Mouse (Mus musculus): ENCODE measurements at regions not wholly inside any gene's neighbourhood (a gene's known extent, or its start where the extent isn't known, plus 50 kb on each side); places are given as distances from the start of the nearest gene placed in this dataset.

DNA sequence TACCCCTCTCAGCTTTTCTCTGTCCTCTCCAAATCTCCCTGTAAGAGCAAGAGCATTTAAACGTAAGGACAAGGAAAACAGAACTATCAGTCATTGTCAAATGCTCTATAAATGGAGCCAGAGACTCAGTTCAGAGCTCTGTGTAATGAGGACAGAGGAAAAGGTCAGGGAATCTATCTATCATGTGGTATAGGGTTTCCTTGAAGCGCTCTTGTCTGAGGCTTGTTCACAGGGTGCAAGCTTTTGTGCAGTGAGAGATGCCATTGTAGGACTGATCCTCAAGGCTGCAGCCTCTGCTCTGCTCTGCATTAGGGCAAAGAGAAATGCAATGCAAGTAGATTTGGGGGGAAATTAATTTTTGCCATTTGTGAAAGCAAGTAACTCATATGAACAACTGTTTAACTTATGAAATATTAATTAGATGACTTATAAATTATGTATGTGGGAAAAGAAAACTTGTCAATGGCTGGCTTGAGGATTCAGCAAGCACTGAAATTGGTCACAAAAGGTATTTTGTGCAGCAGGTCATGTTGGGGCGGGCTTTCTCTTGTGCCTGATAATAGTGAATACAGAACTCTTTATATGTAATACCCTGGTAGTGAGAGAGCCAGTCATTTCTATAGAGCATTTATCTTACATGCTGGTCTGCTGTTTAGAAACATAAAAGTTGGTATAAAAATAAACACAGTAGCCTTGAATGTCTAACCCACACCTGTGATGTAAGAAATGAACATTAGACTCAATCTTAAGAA, 104.0 kb upstream of the Ednrb start:
- Histone ChIP-seq H3K4me2 (no peak overlapping the region), H3K4me3 (no peak overlapping the region), H3K27ac (no peak overlapping the region), H3K27me3 (no peaks in the 10 kb centered on the region), H3K4me1 (no peaks in the 10 kb centered on the region), H3K36me3 (no peaks in the 10 kb centered on the region), H3K9ac (no peak overlapping the region), H3K9me3 (no peaks in the 10 kb centered on the region)
- ATAC-seq (ENCODE audit: insufficient number of reproducible peaks, low FRiP score, low TSS enrichment, low read depth): no peak
- whole genome bisulfite sequencing: 56% methylated on average over 3 of the region's 3 CpGs

DNA sequence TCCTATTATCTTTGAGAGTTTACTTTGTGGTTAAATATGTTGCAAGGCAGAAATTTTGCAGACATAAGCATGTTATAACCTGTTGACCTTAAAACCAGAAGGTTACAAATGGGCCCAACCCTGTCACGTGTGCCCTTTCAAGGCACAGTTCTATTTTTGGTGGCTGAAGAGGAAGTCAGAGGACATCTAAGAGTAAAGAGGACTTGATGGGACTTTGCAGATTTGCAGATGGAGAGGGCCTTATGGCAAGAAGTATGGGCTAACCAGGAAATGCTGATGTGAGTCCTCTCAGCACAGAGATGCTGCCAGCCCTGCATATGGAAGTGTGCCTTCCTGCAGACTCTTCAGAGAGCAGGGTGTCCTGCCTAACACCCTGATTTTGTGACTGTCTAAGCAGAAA, 101.6 kb upstream of the Ednrb start:
- no peak for ATAC-seq (ENCODE audit: insufficient number of reproducible peaks, low FRiP score, low TSS enrichment, low read depth)
- Histone ChIP-seq H3K36me3 (no peaks in the 10 kb centered on the region), H3K9me3 (no peaks in the 10 kb centered on the region), H3K27me3 (no peaks in the 10 kb centered on the region), H3K9ac (no peak overlapping the region), H3K4me2 (no peak overlapping the region), H3K4me3 (no peak overlapping the region), H3K4me1 (no peaks in the 10 kb centered on the region), H3K27ac (no peak overlapping the region)
- WGBS: 34% methylated on average over 1 of the region's 1 CpGs

DNA sequence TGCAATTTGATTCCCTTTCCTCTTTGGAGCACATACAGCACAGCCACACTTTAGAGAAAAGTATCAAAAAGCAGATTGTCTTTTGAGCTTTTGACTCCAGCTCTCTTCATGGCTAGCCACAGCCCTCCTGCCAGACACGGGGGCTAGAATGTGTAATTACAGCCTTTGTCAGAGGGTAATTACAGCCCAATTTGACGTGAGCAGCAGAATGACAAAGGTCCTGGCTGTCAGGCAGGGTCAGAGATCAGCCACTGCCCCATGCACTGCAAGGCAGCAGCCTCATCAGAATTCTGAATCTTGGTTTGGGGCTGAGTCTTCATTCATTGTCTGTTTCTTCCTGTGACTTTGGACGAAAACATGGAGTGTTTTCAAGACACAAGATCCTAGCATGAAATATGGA, 95.7 kb upstream of the Ednrb start:
- Histone ChIP-seq H3K36me3 (no peaks in the 10 kb centered on the region), H3K27ac (no peak overlapping the region), H3K4me1 (no peaks in the 10 kb centered on the region), H3K4me2 (no peak overlapping the region), H3K9ac (no peak overlapping the region), H3K27me3 (no peaks in the 10 kb centered on the region), H3K9me3 (no peaks in the 10 kb centered on the region), H3K4me3 (no peak overlapping the region)
- no peak for ATAC-seq (ENCODE audit: insufficient number of reproducible peaks, low FRiP score, low TSS enrichment, low read depth)
- 12% methylated on average over 3 of the region's 3 CpGs for WGBS

DNA sequence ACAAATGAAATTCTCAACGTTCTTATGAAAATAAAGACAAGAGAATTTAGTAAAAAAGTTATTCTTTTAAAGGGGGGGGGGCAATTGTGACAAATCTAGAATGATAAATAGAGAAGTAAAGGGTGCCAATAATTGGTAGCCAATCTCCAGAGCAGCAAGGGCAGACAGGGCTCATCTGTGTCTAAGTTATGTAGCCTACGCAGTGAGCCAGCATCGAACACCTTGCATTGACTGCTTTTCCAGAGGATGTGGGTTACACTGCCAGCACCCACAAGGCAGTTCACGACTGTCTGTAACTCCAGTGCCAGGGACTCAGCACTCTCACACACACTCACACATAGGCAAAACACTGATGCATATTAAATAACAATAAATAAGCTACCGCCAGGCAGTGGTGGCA, 94.7 kb upstream of the Ednrb start:
- no peak overlapping the region for H3K27ac ChIP-seq
- H3K9me3 ChIP-seq: no peaks in the 10 kb centered on the region
- H3K4me2 ChIP-seq: no peak overlapping the region
- 84% methylated on average over 5 of the region's 5 CpGs for WGBS
- no peak overlapping the region for H3K4me3 ChIP-seq
- no peaks in the 10 kb centered on the region for H3K36me3 ChIP-seq
- H3K4me1 ChIP-seq: no peaks in the 10 kb centered on the region
- no peak overlapping the region for H3K9ac ChIP-seq
- H3K27me3 ChIP-seq: no peaks in the 10 kb centered on the region
- ATAC-seq (ENCODE audit: insufficient number of reproducible peaks, low FRiP score, low TSS enrichment, low read depth): no peak

DNA sequence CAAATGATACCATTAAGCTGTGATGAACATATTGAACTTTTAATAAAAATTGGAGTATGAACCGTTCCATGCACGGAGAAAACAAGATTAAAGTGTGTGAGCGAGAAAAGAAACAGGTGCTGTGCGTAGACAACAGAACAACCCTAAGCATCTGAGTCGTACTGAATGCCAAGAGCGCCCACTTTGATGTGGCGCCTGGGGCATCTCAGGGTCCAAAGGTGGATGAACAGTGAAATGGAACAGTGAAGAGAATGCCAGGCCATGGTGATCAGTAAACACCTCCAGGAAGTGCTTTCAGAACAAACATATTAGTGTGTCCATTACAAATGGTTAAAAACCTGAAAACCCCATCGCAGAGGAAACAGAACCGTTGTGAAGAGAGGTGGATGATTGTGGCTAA, 94.0 kb upstream of the Ednrb start:
- ATAC-seq (ENCODE audit: insufficient number of reproducible peaks, low FRiP score, low TSS enrichment, low read depth): no peak
- Histone ChIP-seq H3K9ac (no peak overlapping the region), H3K4me3 (no peak overlapping the region), H3K27me3 (no peaks in the 10 kb centered on the region), H3K27ac (no peak overlapping the region), H3K4me2 (no peak overlapping the region), H3K4me1 (no peaks in the 10 kb centered on the region), H3K36me3 (no peaks in the 10 kb centered on the region), H3K9me3 (no peaks in the 10 kb centered on the region)
- 91% methylated on average over 9 of the region's 9 CpGs for WGBS

DNA sequence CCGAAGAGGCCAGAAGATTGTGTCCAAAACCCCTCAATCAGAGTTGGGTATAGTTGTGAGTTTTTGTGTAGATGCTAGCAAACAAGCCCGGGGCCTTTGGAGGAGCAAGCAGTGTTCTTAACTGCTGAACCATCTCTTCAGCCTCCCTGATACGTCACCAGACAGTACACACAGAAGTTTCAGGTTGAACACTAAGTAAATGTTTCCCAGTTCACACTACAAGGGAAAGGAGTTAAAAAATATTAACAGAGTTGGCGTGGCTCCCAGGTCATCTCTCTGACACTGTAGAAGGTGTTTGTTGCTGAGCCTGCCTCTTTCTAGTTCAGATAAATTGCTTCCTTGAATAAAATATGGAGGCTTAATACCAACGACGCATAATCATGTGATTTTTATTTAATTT, 93.5 kb upstream of the Ednrb start:
- no peaks in the 10 kb centered on the region for H3K9me3 ChIP-seq
- no peak for ATAC-seq (ENCODE audit: insufficient number of reproducible peaks, low FRiP score, low TSS enrichment, low read depth)
- WGBS: 84% methylated on average over 6 of the region's 6 CpGs
- H3K4me2 ChIP-seq: no peak overlapping the region
- no peak overlapping the region for H3K4me3 ChIP-seq
- no peak overlapping the region for H3K27ac ChIP-seq
- no peak overlapping the region for H3K9ac ChIP-seq
- no peaks in the 10 kb centered on the region for H3K36me3 ChIP-seq
- H3K27me3 ChIP-seq: no peaks in the 10 kb centered on the region
- H3K4me1 ChIP-seq: no peaks in the 10 kb centered on the region

DNA sequence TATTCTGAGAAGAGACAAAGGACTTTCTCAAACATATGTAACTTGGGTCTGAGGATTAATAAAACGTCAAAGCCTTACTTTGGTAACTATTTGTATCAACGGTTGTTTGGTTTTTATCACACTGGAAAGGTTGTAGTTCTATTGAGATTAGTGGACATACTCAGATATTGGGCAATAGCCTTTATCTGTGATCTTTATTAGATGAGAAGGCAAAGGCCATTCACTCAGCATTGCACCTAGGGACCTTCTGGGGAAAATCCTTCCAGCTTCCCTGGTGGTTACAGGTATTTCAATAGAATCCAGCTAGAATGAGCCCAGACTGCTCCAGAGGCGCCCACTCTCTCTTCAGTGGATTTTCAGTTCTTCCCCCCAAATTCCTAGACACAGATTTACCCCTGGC, 89.6 kb upstream of the Ednrb start:
- no peak for ATAC-seq (ENCODE audit: insufficient number of reproducible peaks, low FRiP score, low TSS enrichment, low read depth)
- WGBS: 75% methylated on average over 3 of the region's 3 CpGs
- H3K4me3 ChIP-seq: no peak overlapping the region

DNA sequence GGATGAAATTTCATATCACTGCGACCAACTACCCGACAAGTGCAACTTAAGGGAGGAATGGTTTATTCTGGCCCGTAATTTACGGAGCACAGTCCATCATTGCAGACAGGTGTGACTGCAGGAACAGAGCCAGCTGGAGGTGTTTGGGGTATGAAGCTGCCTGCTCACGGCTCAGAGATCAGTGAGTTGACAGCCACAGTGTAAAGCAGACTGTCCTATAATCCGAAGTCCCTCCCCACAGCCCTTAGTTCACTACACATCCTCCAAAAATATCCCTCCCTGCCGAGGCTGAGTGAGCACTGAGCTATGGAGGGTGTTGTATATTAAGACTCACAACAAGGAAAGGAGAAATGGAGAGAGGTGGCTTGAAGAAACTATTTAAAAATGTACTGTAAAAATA, 88.0 kb upstream of the Ednrb start:
- H3K27ac ChIP-seq: no peak overlapping the region
- no peak overlapping the region for H3K9ac ChIP-seq
- H3K4me1 ChIP-seq: no peaks in the 10 kb centered on the region
- 73% methylated on average over 7 of the region's 7 CpGs for WGBS
- no peaks in the 10 kb centered on the region for H3K27me3 ChIP-seq
- H3K4me3 ChIP-seq: no peak overlapping the region
- no peak overlapping the region for H3K4me2 ChIP-seq
- ATAC-seq (ENCODE audit: insufficient number of reproducible peaks, low FRiP score, low TSS enrichment, low read depth): no peak
- no peaks in the 10 kb centered on the region for H3K36me3 ChIP-seq
- H3K9me3 ChIP-seq: no peaks in the 10 kb centered on the region

More for the DNA sequence above, 89.6 kb upstream of the Ednrb start:
- Histone ChIP-seq H3K36me3 (no peaks in the 10 kb centered on the region), H3K9ac (no peak overlapping the region), H3K27me3 (no peaks in the 10 kb centered on the region), H3K4me2 (no peak overlapping the region), H3K9me3 (no peaks in the 10 kb centered on the region), H3K4me1 (no peaks in the 10 kb centered on the region), H3K27ac (no peak overlapping the region)

DNA sequence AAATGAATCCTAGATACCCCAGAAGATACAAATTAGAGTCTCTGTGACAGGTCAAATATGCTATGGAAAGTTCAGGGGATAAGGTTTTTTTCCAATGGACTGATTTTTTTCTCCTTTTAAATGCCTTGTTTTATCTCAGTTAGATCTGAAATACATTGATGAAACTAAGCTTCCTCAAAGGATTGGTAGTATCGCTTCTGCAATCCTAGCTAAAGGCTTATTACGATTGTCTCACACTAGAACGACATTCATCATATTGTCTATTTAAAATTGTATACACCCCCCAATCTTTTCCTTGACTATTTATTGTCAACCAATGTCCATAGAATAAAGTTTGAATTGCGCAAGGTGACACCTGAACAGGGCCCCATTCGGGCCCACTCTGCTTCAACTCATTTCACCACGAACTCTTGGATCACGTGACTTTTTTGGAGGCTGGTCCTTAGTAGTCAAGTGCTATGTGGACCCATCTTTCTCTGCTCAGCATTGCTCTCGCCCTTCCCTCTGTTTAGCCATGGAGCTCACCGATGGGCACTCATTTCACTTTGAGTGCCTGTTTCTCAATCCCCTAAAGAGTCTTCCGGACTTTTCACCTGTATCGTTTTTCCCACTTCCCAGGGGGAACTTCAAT, 85.6 kb upstream of the Ednrb start:
- H3K27me3 ChIP-seq: no peaks in the 10 kb centered on the region
- H3K4me2 ChIP-seq: no peak overlapping the region
- H3K4me3 ChIP-seq: no peak overlapping the region
- no peaks in the 10 kb centered on the region for H3K9me3 ChIP-seq
- WGBS: 87% methylated on average over 11 of the region's 11 CpGs
- no peaks in the 10 kb centered on the region for H3K4me1 ChIP-seq
- no peak overlapping the region for H3K9ac ChIP-seq
- no peak overlapping the region for H3K27ac ChIP-seq
- H3K36me3 ChIP-seq: no peaks in the 10 kb centered on the region
- ATAC-seq (ENCODE audit: insufficient number of reproducible peaks, low FRiP score, low TSS enrichment, low read depth): no peak

DNA sequence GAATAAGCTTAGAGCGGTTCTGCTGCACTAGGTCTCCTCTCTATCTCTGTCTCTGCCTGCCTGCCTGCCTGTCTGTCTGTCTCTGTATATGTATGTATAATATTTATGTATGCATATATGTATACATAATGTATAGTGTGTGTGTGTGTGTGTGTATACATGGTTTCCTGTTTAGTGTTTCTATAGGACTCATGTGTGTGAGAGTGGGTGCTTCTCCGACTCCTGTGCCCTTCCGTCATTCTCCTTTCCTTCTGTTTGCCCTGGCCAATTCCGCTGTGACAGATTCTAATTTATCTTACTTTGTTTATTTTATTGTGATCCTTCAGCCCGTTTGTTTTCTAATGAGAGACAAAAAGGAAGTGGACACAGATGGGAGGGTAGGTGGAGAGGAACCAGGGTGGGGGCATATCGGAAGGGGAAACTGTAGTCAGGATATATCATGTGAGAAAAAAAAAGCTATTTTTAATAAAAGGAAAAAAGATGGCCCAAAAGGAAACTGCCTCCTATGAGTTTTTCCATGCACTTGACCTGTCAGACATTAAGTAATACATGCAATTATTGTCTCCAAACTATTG, 85.0 kb upstream of the Ednrb start:
- no peak overlapping the region for H3K27ac ChIP-seq
- H3K9ac ChIP-seq: no peak overlapping the region
- H3K27me3 ChIP-seq: no peaks in the 10 kb centered on the region
- H3K36me3 ChIP-seq: no peaks in the 10 kb centered on the region
- H3K4me1 ChIP-seq: no peaks in the 10 kb centered on the region
- 71% methylated on average over 6 of the region's 6 CpGs for WGBS
- no peaks in the 10 kb centered on the region for H3K9me3 ChIP-seq
- no peak overlapping the region for H3K4me3 ChIP-seq
- ATAC-seq (ENCODE audit: insufficient number of reproducible peaks, low FRiP score, low TSS enrichment, low read depth): no peak
- no peak overlapping the region for H3K4me2 ChIP-seq

DNA sequence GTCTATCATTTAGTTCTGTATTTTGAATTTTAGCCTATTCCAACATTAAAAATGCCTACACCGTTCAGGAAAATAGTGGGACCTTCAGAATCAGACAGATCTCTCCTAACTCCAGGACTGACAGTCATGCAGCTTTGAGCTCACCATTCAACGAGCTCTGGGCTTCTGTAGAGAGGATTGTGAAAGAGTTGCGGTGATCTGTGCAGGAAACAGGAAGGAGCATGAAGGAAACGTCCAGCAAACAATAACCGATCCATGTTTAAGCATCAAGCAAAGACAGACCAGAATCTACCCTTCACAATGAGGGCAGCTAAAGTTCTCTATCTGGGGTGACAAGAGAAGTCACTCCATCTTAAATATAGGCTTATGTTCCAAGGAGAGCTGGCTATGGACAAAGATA, 76.0 kb upstream of the Ednrb start:
- WGBS: 80% methylated on average over 5 of the region's 5 CpGs
- no peak for ATAC-seq (ENCODE audit: insufficient number of reproducible peaks, low FRiP score, low TSS enrichment, low read depth)
- no peaks in the 10 kb centered on the region for H3K27me3 ChIP-seq

DNA sequence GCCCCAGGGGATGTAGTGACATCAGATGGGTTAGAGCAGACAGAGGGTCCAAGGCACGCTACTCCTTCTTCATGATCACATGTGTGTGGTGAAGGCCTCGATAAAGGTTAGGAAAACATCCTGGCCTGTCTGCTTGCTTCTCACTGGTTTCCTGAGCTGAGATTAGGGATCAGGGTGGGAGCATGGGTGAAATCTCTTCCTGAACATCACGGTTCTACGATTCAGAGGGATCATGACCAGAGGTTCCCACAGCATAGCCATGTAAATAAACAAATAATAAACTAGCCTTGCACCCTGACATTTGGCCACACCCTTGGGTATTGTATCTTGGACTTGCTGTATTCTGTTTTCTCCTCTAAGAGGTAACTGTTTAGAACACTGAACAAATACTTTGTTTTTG, 75.2 kb upstream of the Ednrb start:
- H3K4me1 ChIP-seq: no peaks in the 10 kb centered on the region
- no peak overlapping the region for H3K4me2 ChIP-seq
- H3K4me3 ChIP-seq: no peak overlapping the region
- H3K36me3 ChIP-seq: no peaks in the 10 kb centered on the region
- no peaks in the 10 kb centered on the region for H3K9me3 ChIP-seq
- H3K27ac ChIP-seq: no peak overlapping the region
- ATAC-seq (ENCODE audit: insufficient number of reproducible peaks, low FRiP score, low TSS enrichment, low read depth): no peak
- 74% methylated on average over 4 of the region's 4 CpGs for WGBS
- H3K27me3 ChIP-seq: no peaks in the 10 kb centered on the region
- H3K9ac ChIP-seq: no peak overlapping the region

More for the DNA sequence above, 76.0 kb upstream of the Ednrb start:
- no peak overlapping the region for H3K9ac ChIP-seq
- no peaks in the 10 kb centered on the region for H3K36me3 ChIP-seq
- no peaks in the 10 kb centered on the region for H3K4me1 ChIP-seq
- no peak overlapping the region for H3K4me3 ChIP-seq
- no peak overlapping the region for H3K27ac ChIP-seq
- no peak overlapping the region for H3K4me2 ChIP-seq
- no peaks in the 10 kb centered on the region for H3K9me3 ChIP-seq
